Comparison of ENCODE assay signal across 16 mouse cellular contexts in the genomic region with DNA sequence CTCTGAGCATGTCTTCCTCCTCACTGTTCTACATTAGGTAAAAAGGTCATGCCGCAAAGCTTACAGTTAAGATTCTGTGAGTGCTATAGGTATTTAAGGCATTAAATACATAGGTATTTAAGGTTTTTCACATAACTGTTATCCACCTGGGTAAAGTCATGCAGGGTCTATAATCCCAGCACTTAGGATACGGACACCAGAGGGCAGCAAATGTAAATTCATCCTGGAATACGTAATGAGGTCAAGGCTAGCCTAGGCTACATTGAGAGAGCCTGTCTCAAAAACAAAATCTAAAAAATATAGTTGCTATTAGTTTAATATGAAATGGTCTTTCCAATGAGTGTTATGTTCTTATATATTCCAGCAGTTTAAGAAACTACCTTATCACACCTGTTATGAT. TPM values are rescaled to one million over a fixed set of nuclear protein-coding genes. Genes with fewer than 3 reads are reported as not detected.
"Had no signal": no experiment of that assay in that cellular context is flagged by ENCODE, and none has a peak within 500 bp of the region (broad histone marks: within the 10 kb centered on the region; RNA-seq: fewer than 3 reads in every experiment).

No protein-coding gene starts in this region.

- H3K4me2 ChIP-seq: limb, embryonic 13.5 days; liver, embryonic 15.5 days; lung, embryonic 15.5 days; neural tube, embryonic 15.5 days had no signal

- H3K4me1 ChIP-seq: limb, embryonic 13.5 days; liver, embryonic 15.5 days; lung, embryonic 15.5 days; neural tube, embryonic 15.5 days had no signal

- H3K4me3 ChIP-seq: limb, embryonic 13.5 days; liver, embryonic 15.5 days; lung, embryonic 15.5 days; midbrain, embryonic 10.5 days; myocyte; neural tube, embryonic 15.5 days had no signal

- DNase-seq: kidney, adult 18-20 months; lung, postnatal 4 days; midbrain, embryonic 14.5 days; right cerebral cortex, adult 18-20 months; right cerebral cortex, postnatal 25 days; thymus, postnatal 4 days had no signal

- H3K36me3 ChIP-seq: limb, embryonic 13.5 days; liver, embryonic 15.5 days; lung, embryonic 15.5 days; midbrain, embryonic 10.5 days; neural tube, embryonic 15.5 days had no signal

- H3K27ac ChIP-seq: limb, embryonic 13.5 days; liver, embryonic 15.5 days; lung, embryonic 15.5 days; midbrain, embryonic 10.5 days; neural tube, embryonic 15.5 days had no signal

- H3K27me3 ChIP-seq: limb, embryonic 13.5 days; liver, embryonic 15.5 days; lung, embryonic 15.5 days; neural tube, embryonic 15.5 days had no signal

- H3K9me3 ChIP-seq: liver, embryonic 15.5 days; lung, embryonic 15.5 days; midbrain, embryonic 10.5 days; neural tube, embryonic 15.5 days had no signal

- H3K9ac ChIP-seq: limb, embryonic 13.5 days; liver, embryonic 15.5 days; lung, embryonic 15.5 days; neural tube, embryonic 15.5 days had no signal

RNA-seq across cellular contexts. Expression of gene Pdcd1lg2, which starts 33.6 kb away (rescaled TPM):
- total RNA-seq: layer of hippocampus, adult 18-20 months had no signal
- polyA plus RNA-seq: kidney, embryonic 14.5 days; limb, embryonic 13.5 days; liver, embryonic 15.5 days; midbrain, embryonic 10.5 days; midbrain, embryonic 14.5 days; myocyte; neural tube, embryonic 11.5 days; stomach, embryonic 16.5 days had no signal
